Mouse (Mus musculus) intestine, embryonic 16.5 days (tissue): ENCODE measurements around the gene P2rx6. TPM values are rescaled to one million over a fixed set of nuclear protein-coding genes. Genes with fewer than 3 reads are reported as not detected.

Experiments
- ATAC-seq: fragments of 200-750 bp; cut with Nextera tagmentation; 2 replicates; pipeline ENCODE4 v1.8.0; 2017; ENCODE audit warnings: moderate TSS enrichment, moderate library complexity
- H3K27ac ChIP-seq: fragments of 300-500 bp; sonication (generic); 2 replicates; pipeline ENCODE4 v1.5.1; 2014; ENCODE audit warnings: mild to moderate bottlenecking, low read length
- H3K27me3 ChIP-seq: fragments of 300-500 bp; sonication (generic); replicated peaks from 2 replicates; pipeline ENCODE4 v1.6.1; 2014; ENCODE audit warnings: low read length, control low read depth, mixed read lengths; ENCODE audit not compliant: control insufficient read depth, insufficient read depth
- H3K36me3 ChIP-seq: fragments of 300-500 bp; sonication (generic); 2 replicates; pipeline ENCODE4 v1.6.1; 2014; ENCODE audit warnings: low read length, control low read depth; ENCODE audit not compliant: control insufficient read depth, insufficient read depth
- H3K4me1 ChIP-seq: fragments of 300-500 bp; sonication (generic); 2 replicates; pipeline ENCODE4 v1.6.1; 2014; ENCODE audit warnings: low read length, control low read depth, mixed read lengths; ENCODE audit not compliant: control insufficient read depth, insufficient read depth
- H3K4me2 ChIP-seq: fragments of 300-500 bp; sonication (generic); 2 replicates; pipeline ENCODE4 v1.6.1; 2014; ENCODE audit warnings: low read depth, low read length, control low read depth
- H3K4me3 ChIP-seq: fragments of 300-500 bp; sonication (generic); 2 replicates; pipeline ENCODE4 v1.5.1; 2014; ENCODE audit warnings: mild to moderate bottlenecking, low read length
- H3K9ac ChIP-seq: fragments of 300-500 bp; sonication (generic); 2 replicates; pipeline ENCODE4 v1.6.1; 2014; ENCODE audit warnings: low read depth, low read length
- H3K9me3 ChIP-seq: fragments of 300-500 bp; sonication (generic); 2 replicates; pipeline ENCODE4 v1.6.1; 2016; ENCODE audit warnings: low read length, control low read depth; ENCODE audit not compliant: control insufficient read depth
- WGBS: fragments of 180-500 bp; shearing (Covaris S2); extraction: QIAGEN DNeasy Blood & Tissue Kit; methylation state at CpG from one replicate; pipeline ENCODE4 v1.1.7; 2014; 5-methylcytosine and 5-hydroxymethylcytosine counted together
- polyA plus RNA-seq: library from polyadenylated mRNA; unstranded; fragments of >200 nt; fragmentation: Nextera tagmentation; extraction: Ambion mirVana; gene quantifications from 2 replicates; pipeline ENCODE4 v1.2.1, GENCODE M21; 2015

The P2rx6 gene
- polyA plus RNA-seq, 1 experiment from 2014 or later, result 0.48 TPM

DNA sequence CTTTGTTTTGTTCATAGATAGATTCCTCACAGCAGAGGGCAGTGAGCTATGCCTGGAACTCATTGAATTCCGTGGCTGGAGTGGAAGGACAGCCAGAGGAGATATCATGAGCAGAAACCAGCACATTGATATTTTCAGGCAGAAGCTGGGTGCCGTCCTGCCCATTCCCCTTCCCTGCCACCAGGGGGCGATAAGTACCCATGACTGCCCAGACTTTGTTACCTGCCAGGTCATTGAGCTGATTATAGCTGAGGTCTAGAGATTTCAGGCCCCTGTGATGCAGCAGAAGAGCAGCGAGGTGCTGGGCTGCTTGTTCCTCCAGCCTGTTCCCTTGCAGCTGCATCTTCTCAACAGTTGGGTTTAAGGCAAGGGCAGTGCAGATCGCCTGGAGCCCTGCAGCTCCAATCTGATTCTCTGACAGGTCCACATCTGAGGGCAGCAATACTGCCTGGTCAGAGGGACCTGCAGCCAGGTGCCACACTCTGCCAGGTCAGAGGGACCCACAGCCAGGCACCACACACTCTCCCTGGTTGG lies 3.7 kb upstream of the P2rx6 start:
- H3K4me1 ChIP-seq, result peaks cover 50% of the 10 kb centered on the region

DNA sequence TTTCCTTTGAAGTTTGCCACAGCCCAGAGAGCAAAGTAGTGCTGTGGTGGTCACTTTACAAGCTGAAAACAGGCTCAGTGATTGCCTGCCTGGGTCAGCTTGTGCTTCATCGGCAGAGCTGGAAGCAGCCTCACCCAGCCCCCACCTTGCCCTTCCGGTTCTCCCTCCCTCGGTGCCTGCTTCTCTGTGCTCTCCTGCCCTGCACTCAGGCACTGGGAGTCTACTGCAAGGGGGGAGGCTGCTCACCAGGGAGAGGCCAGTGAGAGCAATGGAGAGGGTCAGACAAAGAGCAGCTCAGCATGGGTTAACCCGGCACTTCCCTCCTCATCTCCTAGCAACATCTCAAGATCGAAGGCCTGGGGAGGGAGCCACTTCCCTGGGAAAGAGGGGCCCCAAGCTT lies 2.9 kb upstream of the P2rx6 start:
- no peaks in the 10 kb centered on the region for H3K9me3 ChIP-seq
- H3K27ac ChIP-seq, result no peak overlapping the region
- WGBS, result 0% methylated on average over 5 of the region's 5 CpGs
- peak overlapping the region; percentile 20 for H3K4me2 ChIP-seq
- H3K4me3 ChIP-seq, result no peak overlapping the region
- peaks cover 50% of the 10 kb centered on the region for H3K4me1 ChIP-seq
- H3K27me3 ChIP-seq, result no peaks in the 10 kb centered on the region
- H3K36me3 ChIP-seq, result no peaks in the 10 kb centered on the region
- peak; percentile 19; the same call in 1 of the 2 replicates for ATAC-seq
- peak overlapping the region; percentile 4 for H3K9ac ChIP-seq

More for the DNA sequence above, 3.7 kb upstream of the P2rx6 start:
- no peaks in the 10 kb centered on the region for H3K36me3 ChIP-seq
- WGBS, result 3% methylated on average over 5 of the region's 5 CpGs
- H3K27ac ChIP-seq, result no peak overlapping the region
- ATAC-seq, result no peak
- H3K9ac ChIP-seq, result no peak overlapping the region
- H3K4me3 ChIP-seq, result no peak overlapping the region
- H3K4me2 ChIP-seq, result no peak overlapping the region
- no peaks in the 10 kb centered on the region for H3K27me3 ChIP-seq
- no peaks in the 10 kb centered on the region for H3K9me3 ChIP-seq

DNA sequence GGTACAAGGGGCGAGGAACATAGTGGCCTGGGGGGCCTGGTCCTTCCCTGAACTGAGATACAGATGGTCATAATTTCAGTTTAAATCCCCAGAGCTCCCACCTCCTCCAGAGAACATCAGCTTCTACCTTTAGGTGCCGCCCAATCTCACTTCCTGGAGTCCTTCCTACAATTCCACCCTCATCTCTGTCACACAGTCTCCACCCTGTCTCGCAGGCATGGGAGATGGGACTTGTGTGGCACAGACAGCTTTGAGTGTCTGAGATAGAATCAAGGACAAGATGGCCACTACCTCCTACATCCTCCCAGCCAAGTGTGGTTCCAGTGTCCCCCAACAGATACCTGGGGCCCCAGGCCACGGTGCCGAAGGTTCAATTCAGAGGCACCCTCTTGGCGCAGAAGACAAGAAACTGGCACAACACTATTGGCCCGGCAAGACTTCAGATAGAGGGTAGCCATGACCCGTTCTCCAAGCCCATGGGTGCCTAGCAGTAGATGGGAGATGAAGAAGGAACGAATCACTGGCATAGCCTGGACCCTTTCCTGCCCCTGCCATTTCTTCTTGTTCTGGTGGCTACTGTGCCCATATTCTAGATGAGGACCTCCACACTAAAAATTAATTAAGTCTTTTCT lies 2.2 kb upstream of the P2rx6 start:
- H3K27ac ChIP-seq, result 0 out of 2 replicates have a peak overlapping the region, but pooled peaks have one; percentile 10
- peak overlapping the region; percentile 4 for H3K9ac ChIP-seq
- H3K4me1 ChIP-seq, result peaks cover 44% of the 10 kb centered on the region
- H3K4me3 ChIP-seq, result no peak overlapping the region
- peak overlapping the region; percentile 20; the same call in 1 of the 2 replicates for H3K4me2 ChIP-seq
- no peaks in the 10 kb centered on the region for H3K36me3 ChIP-seq
- H3K9me3 ChIP-seq, result no peaks in the 10 kb centered on the region
- no peaks in the 10 kb centered on the region for H3K27me3 ChIP-seq
- no peak for ATAC-seq
- 75% methylated on average over 9 of the region's 9 CpGs for WGBS

DNA sequence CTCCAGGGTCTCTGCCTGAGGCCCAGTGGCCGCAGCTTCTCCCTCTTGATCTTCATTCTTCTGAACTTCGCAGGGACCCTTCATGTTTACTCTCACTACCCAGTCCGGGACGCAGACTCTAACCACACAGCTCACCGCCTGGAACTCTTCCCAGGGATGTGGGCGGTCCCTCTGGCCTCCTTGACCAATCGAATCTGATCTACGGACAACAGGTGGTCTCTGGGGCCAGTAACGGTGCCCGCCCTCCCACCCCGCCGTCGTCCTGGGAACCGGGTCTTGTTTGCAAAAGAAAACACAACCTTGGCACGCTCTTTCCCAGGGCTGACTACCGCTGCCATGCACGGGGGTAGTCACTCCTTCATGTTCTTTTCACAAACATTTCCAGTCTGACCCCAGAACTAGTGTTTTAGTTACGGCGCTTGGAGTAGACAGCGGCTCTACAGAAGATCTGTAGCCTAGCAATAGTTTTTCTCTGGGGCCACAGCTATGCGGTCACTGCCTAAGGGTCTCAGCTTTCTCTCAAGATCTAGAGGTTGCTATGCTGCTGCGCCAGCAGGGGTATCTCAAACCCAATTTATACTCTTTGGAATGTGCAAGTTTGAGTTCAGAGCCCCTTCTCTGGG lies 446 bp upstream of the P2rx6 start, which contains the start of gene Lrrc74b:
Gene Lrrc74b (minus strand): TSS at position 120 of the 623 bp plus-strand sequence.
- peaks cover 35% of the 10 kb centered on the region for H3K4me1 ChIP-seq
- 3% methylated on average over 22 of the region's 22 CpGs for WGBS
- H3K4me3 ChIP-seq, result peak within 1 kb of the TSS; percentile 33
- peak within 1 kb of the TSS; percentile 52 for H3K9ac ChIP-seq
- H3K27me3 ChIP-seq, result no peaks in the 10 kb centered on the region
- H3K4me2 ChIP-seq, result peak within 1 kb of the TSS; percentile 68
- H3K36me3 ChIP-seq, result no peaks in the 10 kb centered on the region
- ATAC-seq, result peak; percentile 76
- peak within 1 kb of the TSS; percentile 65 for H3K27ac ChIP-seq
- H3K9me3 ChIP-seq, result no peaks in the 10 kb centered on the region

DNA sequence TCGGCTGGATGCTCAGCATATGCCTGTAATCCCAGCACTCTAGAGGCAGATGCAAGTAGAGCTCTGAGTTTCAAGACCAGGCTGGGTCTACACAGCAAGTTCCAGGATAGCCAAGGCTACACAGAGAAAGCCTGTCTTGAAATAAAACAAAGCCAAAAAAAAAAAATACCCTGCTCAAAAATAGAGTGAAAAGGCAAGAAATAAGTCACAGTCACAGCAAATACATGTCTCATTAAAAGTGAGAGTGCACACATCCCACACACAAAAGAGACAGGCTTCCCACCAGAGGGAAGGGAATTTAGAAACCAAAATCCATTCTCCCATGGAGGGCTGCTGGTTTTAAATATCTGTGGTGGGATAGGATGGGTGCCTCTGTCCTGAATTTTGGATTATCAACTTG lies 1.9 kb downstream of the P2rx6 start:
- no peaks in the 10 kb centered on the region for H3K36me3 ChIP-seq
- no peaks in the 10 kb centered on the region for H3K9me3 ChIP-seq
- no peaks in the 10 kb centered on the region for H3K27me3 ChIP-seq
- H3K4me2 ChIP-seq, result no peak overlapping the region
- H3K4me3 ChIP-seq, result no peak overlapping the region
- peaks cover 30% of the 10 kb centered on the region for H3K4me1 ChIP-seq
- H3K27ac ChIP-seq, result no peak overlapping the region
- WGBS, result 45% methylated on average over 1 of the region's 1 CpGs
- no peak for ATAC-seq
- no peak overlapping the region for H3K9ac ChIP-seq

DNA sequence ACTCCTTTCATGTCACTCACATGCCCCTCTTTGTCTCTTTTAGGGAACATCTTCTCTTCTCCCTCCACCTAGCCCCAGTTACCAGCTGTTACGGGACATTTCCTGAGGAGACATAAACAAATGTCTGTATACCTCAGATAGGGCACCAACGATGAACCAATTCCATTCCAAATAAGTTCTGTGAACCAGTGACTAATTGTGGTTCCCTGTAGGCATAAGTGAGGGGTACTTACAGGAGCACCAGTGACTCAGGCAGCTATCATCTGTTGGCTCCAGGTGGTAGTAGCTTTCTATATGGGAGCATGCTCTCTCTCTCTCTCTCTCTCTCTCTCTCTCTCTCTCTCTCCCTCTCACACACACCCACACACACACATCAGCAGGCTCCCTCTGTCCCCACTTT lies 2.5 kb downstream of the P2rx6 start:
- H3K36me3 ChIP-seq, result no peaks in the 10 kb centered on the region
- H3K27ac ChIP-seq, result no peak overlapping the region
- H3K9me3 ChIP-seq, result no peaks in the 10 kb centered on the region
- peaks cover 23% of the 10 kb centered on the region for H3K4me1 ChIP-seq
- WGBS, result 47% methylated on average over 2 of the region's 2 CpGs
- ATAC-seq, result no peak
- no peaks in the 10 kb centered on the region for H3K27me3 ChIP-seq
- no peak overlapping the region for H3K4me3 ChIP-seq
- H3K4me2 ChIP-seq, result no peak overlapping the region
- H3K9ac ChIP-seq, result no peak overlapping the region

DNA sequence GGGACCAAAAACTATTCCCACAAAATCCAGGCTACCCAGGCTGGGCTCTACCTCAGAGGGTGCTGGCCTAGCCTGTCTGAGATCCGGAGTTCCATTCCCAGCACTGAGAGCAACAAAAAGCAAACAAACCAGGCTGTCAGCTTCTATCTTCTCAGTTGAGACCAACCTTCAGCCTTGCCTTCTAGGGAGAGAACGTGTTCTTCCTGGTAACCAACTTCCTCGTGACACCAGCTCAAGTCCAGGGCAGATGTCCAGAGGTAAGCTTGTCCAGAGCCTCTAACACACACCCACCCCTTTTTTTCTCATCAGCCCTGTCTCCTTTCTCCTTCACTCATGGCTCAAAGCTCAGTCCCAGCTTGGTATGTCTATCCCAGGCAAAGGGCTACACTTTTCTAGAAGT lies 3.1 kb downstream of the P2rx6 start:
- Histone ChIP-seq H3K4me3 (no peak overlapping the region), H3K36me3 (no peaks in the 10 kb centered on the region), H3K4me2 (no peak overlapping the region), H3K27ac (no peak overlapping the region), H3K4me1 (peaks cover 20% of the 10 kb centered on the region), H3K9me3 (no peaks in the 10 kb centered on the region), H3K9ac (no peak overlapping the region), H3K27me3 (no peaks in the 10 kb centered on the region)
- 51% methylated on average over 3 of the region's 3 CpGs for WGBS
- ATAC-seq, result no peak

DNA sequence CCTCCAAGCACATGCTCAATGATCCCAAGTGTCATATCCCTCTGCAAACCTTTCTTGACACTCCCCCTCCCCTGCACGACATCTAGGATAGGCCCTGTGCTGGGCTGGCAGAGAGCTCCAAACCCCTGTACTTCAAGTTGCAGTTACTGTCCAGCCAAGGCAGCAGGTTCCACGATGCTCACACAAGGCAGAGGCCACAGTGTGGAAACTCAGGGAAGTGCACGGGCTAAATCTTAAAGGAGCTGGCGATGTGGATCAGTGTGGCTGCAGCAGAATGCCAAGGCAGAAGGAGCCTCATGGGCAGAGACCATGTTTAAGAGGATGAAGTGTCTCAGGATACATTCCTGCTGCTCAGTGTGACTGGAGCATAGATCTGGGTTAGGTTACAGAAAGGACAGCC lies 4.5 kb downstream of the P2rx6 start:
- H3K4me1 ChIP-seq, result peaks cover 10% of the 10 kb centered on the region
- no peak overlapping the region for H3K4me3 ChIP-seq
- H3K4me2 ChIP-seq, result no peak overlapping the region
- no peak overlapping the region for H3K9ac ChIP-seq
- H3K27me3 ChIP-seq, result no peaks in the 10 kb centered on the region
- no peak overlapping the region for H3K27ac ChIP-seq
- no peak for ATAC-seq
- H3K9me3 ChIP-seq, result no peaks in the 10 kb centered on the region
- 29% methylated on average over 4 of the region's 4 CpGs for WGBS
- no peaks in the 10 kb centered on the region for H3K36me3 ChIP-seq

DNA sequence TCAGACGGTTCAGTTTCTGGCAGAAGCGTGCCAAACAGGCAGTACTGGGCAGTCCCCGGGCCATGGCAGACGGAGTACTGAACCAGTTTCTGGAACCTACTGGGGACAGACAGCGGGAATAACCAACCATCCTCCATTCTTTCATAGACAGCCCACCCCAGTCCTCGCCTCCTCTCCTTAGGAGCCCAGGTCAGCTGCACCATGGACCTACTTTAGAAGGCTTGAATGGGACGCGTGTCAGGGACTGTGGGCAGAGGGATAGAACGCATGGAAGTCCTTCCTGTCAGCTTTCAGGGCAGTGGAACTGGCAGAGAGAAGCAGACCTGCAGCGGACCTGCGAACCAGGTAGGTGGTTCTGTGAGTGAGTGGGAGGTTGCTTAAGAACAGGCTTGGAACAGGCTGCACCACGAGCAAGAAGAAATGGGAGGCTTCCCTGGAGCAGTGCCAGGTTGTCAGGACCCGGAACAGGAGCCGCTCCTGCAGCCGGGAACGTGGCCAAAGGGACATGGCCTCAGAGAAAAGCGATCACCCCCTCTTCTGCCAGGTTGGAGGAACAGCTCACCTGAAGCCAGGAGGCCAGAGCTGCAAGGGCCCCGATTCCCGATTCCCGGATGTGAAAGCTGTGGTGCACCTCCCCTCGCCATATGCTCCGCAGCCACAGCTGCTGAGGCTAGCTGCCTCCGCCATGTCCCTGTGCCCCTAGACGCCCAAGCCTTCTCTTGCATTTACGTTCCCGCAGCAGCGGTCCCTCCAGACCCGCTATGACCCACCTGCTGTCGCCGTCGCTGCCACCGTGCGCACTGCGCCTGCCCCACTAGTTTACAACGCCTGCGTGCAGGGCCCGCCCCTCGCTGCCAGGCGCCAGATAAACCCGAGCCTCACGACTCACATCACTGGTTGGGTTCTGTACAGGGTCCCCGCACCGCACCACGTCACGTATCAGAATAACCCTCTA lies 14.5 kb downstream of the P2rx6 start:
- Histone ChIP-seq H3K4me3 (peak overlapping the region; percentile 73), H3K9me3 (no peaks in the 10 kb centered on the region), H3K27ac (peak overlapping the region; percentile 54; the same call in 1 of the 2 replicates), H3K9ac (peak overlapping the region; percentile 77), H3K4me2 (peak overlapping the region; percentile 92), H3K27me3 (peaks cover 6% of the 10 kb centered on the region; the same call in 1 of the 2 replicates), H3K36me3 (no peaks in the 10 kb centered on the region), H3K4me1 (peaks cover 7% of the 10 kb centered on the region; the same call in 1 of the 2 replicates)
- peak; percentile 93 for ATAC-seq
- WGBS, result 14% methylated on average over 45 of the region's 45 CpGs
